Mouse (Mus musculus) adrenal gland, postnatal 10 days (tissue): Measurements from ENCODE around the gene Ap4s1. TPM values are rescaled to one million over a fixed set of nuclear protein-coding genes. Genes with fewer than 3 reads are reported as not detected.

Experiments
- DNase-seq: peaks from one replicate; pipeline ENCODE4 v3.0.0; 2021; ENCODE audit warnings: mixed read lengths
- total RNA-seq, 2 experiments: library from RNA; stranded (reverse); gene quantifications; 2 replicates each; pipeline ENCODE4 v1.2.3; 2021

Gene Ap4s1
- total RNA-seq, 2 experiments from 2014 or later = 20.6 to 26.4 TPM

- DNase-seq = no peak
Observed at GRCm38 (mm10) chr12:51704572-51704971, 13.7 kb downstream of the Ap4s1 start.

DNA sequence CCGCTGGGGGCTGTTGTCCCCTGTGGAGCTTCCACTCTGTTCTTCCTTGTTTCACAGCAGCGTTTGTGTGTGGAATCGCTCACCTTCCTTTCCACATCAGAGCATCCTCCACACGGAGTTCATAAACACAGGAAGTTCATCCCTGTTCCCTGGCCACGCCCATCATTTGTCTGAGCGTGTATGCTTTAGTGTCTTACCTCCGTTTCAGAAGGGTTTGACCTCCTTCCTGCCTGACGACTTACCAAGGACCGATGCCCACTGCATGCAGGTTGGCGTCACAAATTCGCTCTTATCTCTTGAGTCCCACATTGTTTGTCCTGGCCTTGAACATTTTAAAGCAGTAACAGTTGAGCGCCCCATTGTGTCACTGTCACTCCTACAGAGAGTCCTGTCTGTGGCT is 14.9 kb downstream of the Ap4s1 start:
- no peak for DNase-seq

DNA sequence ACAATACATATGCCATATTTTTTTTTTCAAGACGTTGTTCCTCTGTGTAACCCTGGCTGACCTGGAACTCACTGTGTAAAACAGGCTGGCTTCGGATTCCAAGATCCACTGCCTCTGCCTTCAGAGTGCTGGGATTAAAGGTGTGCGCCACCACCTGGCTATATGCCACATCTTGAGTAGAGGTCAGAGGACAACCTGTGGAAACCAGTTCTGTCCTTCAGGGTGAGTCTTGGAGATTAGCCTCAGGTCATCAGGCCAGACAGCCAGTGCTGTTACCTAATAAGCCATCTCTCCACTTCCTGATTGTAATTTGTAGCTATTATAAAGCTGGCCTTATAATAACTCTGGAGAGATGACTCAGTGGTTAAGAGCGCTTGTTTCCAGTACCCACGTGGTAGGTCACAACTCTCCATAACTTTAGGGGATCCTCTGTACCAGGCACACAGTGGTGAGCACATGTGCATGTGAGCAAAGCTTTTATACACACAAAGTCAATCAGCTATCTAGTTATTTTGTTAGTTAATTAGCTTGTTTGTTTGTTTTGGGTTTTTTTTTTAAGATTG is 15.9 kb downstream of the Ap4s1 start:
- DNase-seq = no peak

DNA sequence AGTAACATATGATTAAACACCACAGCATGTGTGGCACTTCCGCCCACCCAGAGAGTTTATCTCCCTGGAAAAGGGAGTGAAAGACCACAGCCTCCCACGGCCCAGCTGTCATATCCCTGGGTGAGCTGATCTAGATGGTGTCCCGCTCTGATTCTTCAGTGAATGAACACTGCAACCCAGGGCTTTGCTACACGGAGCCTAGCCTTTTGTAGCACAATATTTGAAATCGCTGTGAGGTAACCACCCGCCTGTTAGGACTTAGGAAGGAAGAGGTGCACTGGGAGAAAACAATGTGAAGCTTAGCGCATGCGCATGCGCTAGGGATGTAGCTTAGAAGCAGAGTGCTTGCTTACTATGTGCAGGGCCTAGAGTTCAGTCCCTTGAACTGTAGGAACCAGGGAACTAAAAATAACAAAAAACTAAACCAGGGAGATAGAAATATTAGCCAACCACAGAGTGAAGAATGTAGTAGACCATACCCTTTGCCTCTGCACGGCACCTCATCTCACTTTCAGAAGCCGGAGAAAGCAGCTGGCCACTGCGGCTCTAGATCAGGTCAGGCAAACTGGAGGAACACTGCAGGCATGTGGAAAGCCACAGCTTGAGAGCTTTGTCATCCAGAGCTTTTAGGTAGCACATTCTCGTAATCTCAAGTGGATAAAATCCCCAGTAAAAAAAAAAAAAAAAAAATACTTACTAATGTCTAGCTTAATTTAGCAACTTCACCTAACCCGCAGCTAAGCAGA is 18.3 kb downstream of the Ap4s1 start:
- DNase-seq = no peak

- no peak for DNase-seq
Observed at GRCm38 (mm10) chr12:51709741-51710140, 18.9 kb downstream of the Ap4s1 start.

- DNase-seq = peak; percentile 12
Observed at GRCm38 (mm10) chr12:51710154-51710553, 19.3 kb downstream of the Ap4s1 start.

DNA sequence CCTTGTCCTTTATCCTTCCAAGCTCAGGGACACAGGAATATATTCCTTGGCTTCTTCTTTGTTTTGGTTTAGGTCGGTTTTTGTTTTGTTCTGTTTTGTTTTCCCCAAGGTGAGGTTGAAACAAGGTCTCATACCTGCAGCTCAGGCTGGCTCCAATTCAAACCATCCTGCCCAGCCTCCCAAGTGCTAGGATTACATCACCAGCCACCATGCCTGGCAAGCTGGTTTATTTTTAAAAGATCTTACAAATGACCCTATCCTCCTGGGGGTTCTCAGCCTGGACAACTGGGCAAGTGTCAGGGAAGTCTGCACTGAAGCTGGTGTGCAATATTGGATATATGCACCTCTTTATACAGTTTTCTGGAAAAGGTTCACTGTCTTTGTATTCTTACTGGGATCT is 21.9 kb downstream of the Ap4s1 start:
- DNase-seq = peak; percentile 43

- no peak for DNase-seq
Observed at GRCm38 (mm10) chr12:51718617-51719016, 27.8 kb downstream of the Ap4s1 start.

- DNase-seq = no peak
Observed at GRCm38 (mm10) chr12:51721836-51722235, 31.0 kb downstream of the Ap4s1 start.

GRCm38 (mm10) chr12:51729058-51729457 is 38.2 kb downstream of the Ap4s1 start:
- peak; percentile 56 for DNase-seq

DNA sequence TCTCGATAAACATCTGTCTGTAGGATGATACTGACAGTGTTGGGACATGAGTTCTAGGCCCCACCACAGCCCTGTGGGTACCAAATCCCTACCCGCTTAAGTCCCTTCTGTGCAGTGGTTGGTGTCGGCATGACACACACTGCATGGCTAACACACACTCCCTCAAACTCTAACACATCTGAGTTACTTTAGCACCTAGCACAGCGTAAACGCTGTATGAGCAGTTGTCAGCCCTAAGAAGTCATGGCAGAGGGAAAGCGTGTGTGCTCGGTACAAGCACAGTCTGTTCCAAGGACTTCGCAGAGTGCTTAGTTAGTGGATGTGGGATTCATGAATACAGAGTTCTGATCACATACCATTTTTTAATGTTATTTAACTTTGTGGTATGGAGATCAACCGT is 39.0 kb downstream of the Ap4s1 start:
- no peak for DNase-seq

DNA sequence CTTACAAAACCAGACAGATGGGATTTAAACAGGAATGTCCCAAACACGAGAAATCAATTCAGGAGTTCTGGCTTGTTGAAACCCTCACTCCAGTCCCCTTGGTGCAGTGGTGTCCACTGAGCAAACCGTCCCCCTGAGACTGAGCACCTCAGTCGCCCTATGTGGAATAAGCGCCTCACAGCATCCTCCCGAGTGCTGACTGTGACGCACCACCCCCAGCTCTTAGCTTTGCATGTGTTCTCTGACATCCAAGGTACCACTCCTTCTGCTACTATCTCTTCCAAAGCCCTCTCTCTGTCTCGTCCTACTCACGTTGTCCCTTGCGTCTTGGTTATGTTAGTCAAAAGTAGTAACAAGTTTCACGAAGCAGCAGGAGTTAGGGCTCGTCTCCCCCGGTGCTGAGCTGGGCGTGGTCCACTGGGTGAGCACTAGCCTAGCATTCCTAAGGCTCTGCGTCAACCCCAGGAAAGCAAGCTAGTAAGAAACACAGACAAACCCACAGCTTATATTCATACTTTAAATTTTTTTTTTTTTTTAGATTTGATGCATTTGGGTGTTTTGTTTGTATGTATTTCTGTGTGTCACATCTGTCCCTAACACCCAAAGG is 43.9 kb downstream of the Ap4s1 start:
- DNase-seq = no peak

GRCm38 (mm10) chr12:51735840-51736271 is 45.0 kb downstream of the Ap4s1 start:
- peak; percentile 42 for DNase-seq

DNA sequence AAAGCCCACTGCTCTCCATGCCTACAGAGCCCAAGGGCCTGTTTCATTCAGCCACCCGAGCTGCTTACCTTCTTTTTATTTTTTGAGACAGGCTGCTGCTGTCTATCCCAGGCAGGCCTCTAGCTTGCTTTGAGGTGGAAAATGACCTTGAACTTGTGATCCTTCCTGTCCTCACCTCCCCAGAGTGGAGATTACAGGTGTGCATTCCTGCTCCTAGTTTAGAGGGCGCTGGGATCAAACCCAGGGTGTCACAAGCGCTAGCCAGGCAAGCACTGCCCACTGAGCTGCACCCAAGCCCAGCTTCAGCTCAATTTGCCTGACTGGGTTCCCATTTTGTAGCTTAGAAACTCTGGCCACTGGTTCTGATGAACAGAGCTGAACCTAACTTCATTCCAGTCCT is 45.5 kb downstream of the Ap4s1 start:
- no peak for DNase-seq

DNA sequence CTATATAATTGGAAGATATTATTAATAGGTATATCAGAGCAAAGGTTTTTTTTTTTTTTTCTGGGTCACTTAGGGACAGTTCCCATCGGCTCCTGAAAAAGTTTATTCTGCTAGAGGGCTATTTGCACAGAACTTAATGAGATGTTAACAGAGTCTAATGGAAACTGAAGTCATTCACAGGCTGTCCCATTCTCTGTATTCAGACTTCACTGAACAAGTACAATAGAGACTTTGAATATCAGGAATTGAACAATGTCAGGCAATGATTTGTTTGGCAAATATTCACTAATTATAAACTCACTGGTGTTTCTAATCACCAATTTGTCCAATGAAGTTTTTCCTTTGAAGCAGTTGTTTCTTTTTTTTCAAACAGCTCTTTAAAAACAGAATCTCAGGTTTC is 46.0 kb downstream of the Ap4s1 start:
- DNase-seq = no peak

DNA sequence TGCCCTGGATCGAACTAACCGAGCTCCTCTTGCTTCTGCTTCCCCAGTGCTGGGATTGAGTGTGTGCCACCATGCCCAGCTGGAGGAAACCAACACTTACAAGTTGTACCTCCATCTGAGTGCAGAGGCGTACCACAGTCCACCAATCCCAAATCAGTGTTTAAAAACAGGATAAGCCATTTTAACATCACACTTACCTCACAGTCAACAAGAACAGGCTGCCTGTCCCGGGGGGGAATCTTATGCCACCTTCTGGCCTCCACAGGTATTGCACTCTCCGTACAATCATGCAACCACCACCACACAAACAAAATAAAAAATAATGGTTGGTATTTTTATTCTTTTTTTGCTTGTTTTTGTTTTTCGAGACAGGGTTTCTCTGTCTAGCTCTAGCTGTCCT is 50.9 kb downstream of the Ap4s1 start:
- peak; percentile 54 for DNase-seq

- no peak for DNase-seq
Observed at GRCm38 (mm10) chr12:51744957-51745356, 54.1 kb downstream of the Ap4s1 start.

DNA sequence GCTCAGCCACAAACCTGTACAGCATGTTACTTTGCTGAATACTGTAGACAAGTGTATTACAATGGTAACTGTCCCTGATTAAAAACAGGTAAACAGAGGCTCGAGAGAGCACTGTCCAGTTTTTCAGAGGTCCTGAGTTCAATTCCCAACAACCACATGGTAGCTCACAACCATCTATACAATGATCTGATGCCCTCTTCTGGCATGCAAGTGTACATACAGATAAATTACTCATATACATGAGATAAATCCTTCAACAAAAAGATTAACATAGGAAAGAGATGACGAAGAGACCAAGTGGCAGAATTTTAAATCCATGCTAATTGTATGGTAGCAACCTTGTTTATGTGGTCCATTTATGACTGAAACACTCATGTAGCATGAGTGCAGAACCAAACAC is 56.5 kb downstream of the Ap4s1 start:
- DNase-seq = no peak

DNA sequence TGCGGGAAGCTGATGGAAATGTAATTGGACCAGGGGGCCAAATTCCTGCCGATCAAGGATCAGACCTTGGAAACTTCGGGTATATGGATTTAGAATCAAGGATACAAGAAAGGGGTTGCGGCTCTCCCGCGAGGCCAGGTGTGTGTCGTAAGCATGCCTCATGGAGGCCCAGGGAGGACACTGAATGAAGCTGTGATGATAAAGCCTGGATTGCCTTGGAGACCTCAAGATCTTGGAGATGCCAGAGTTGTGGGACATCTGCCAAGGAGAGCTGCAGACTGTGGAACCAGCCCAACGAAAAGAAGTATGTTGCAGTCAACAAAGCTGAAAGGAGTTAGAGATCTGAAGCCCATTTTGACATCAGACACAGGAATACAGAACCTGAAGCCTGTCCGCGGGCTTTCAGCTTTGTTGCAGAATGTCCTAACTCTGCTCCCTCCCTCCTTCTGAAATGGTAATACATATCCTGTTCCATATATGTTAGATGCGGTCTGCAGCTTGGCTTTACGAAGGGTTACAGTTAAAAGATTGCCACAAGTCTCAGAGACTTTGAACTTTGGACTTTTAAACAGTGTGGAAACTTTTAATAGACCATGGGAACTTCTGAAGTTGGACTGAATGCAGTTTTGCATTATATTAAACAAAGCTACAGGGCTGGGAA is 65.2 kb downstream of the Ap4s1 start:
- no peak for DNase-seq

DNA sequence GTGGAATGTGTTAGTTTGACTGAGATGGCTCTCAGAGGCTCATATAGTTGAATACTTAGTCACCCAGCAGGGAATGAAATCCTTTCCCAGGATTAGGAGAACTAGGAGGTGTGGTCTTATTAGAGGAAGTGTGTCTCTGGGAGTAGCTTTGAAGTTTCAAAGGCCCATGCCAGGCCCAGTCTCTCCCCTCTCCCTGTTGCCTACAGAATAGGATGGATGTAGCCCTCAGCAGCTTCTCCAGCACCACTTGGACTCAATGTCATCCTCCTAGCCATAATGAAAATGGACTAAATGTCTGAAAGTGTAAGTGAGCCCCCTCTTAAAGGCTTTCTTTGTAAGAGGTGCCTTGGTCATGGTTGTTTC is 65.7 kb downstream of the Ap4s1 start:
- no peak for DNase-seq

DNA sequence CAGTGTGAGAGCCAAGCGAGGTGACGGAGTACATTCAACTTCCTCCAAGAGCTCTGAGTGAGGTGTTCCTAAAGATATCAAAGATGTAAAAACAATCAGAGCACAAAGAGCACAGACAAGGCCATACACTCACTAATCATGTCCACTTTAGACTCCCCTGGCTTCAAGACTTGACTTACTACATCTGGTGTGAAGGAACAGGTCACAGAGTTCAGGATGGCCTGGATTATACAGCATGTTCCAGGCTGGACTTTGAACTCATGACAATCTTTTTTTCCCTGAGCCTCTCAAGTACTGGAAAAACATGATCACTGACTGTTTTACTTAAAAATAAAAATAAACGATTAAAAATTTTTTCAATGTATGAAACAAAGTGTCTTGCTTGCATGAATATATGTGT is 68.5 kb downstream of the Ap4s1 start:
- no peak for DNase-seq

DNA sequence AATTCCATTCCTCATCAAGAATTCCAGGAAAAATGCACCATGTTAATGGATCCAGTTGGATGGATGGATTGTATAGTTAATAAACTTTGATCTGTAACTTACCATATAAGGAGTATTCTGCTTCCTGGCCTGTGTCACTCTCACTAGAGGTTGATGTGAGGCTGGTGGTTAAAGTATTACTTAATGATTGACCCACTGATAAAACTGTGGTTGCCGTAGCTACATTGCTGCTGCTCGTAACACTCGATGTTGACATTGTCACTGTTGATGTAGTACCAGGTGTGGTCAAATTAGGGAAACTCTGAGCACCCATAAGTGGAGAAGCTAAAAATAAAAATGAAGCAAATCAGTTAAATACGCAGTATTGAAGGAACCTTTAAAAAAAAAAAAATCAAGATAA is 76.6 kb downstream of the Ap4s1 start:
- no peak for DNase-seq

DNA sequence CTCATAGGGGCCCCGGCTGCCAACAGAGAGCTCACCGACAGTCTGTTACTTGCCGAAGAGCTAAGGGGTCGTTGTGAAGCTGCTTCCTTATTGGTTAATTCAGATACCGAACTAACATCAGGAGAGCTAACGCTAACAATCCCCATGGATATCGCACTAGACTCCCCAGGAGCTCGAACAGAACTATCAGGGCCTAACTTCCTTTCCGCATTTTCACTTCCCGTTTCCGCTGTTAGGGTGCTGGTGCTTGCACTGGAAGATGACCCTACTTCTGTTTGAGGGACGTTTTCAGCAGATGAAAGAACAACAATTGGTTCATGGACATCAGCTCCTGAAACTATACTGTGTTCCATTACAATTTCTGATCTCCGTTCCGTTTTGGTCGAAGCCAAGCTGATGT is 77.9 kb downstream of the Ap4s1 start:
- no peak for DNase-seq
